Mouse (Mus musculus) liver, embryonic 16.5 days (tissue): ENCODE measurements around the gene Klhl23. TPM values are rescaled to one million over a fixed set of nuclear protein-coding genes. Genes with fewer than 3 reads are reported as not detected.
"Not testable (repeated sequence)": the region's sequence is repeated elsewhere in the genome, so short reads cannot be mapped to it uniquely, and the experiment has no call there.

Source experiments
- ATAC-seq: fragments of 200-750 bp; cut with Nextera tagmentation; 2 replicates; pipeline ENCODE4 v1.8.0; 2017; ENCODE audit warnings: low read depth, mild to moderate bottlenecking, moderate number of reproducible peaks, moderate library complexity
- H3K27ac ChIP-seq: fragments of 300-500 bp; sonication (generic); 2 replicates; pipeline ENCODE4 v1.5.1; 2014; ENCODE audit warnings: mild to moderate bottlenecking, low read length
- H3K27me3 ChIP-seq: fragments of 300-500 bp; sonication (generic); 2 replicates; pipeline ENCODE4 v1.6.1; 2014; ENCODE audit warnings: low read depth, low read length, mixed read lengths; ENCODE audit not compliant: control insufficient read depth, insufficient read depth
- H3K36me3 ChIP-seq: fragments of 300-500 bp; sonication (generic); 2 replicates; pipeline ENCODE4 v1.6.1; 2014; ENCODE audit warnings: mild to moderate bottlenecking; ENCODE audit not compliant: control insufficient read depth, insufficient read depth
- H3K4me1 ChIP-seq: fragments of 300-500 bp; sonication (generic); 2 replicates; pipeline ENCODE4 v1.6.1; 2014; ENCODE audit warnings: low read depth, low read length, mixed read lengths; ENCODE audit not compliant: control insufficient read depth
- H3K4me2 ChIP-seq: fragments of 300-500 bp; sonication (generic); 2 replicates; pipeline ENCODE4 v1.6.1; 2014; ENCODE audit warnings: low read depth, low read length, mixed read lengths
- H3K4me3 ChIP-seq: fragments of 300-500 bp; sonication (generic); 2 replicates; pipeline ENCODE4 v1.5.1; 2014; ENCODE audit warnings: low read depth, mild to moderate bottlenecking, low read length
- H3K9ac ChIP-seq: fragments of 300-500 bp; sonication (generic); 2 replicates; pipeline ENCODE4 v1.6.1; 2014; ENCODE audit warnings: low read depth, low read length
- H3K9me3 ChIP-seq: fragments of 300-500 bp; sonication (generic); replicated peaks from 2 replicates; pipeline ENCODE4 v1.6.1; 2016; ENCODE audit warnings: low read length; ENCODE audit not compliant: control insufficient read depth
- WGBS: fragments of 180-500 bp; shearing (Covaris S2); extraction: QIAGEN DNeasy Blood & Tissue Kit; methylation state at CpG from one replicate; pipeline ENCODE4 v1.1.7; 2014; ENCODE audit not compliant: insufficient replicate concordance; 5-methylcytosine and 5-hydroxymethylcytosine counted together
- polyA plus RNA-seq: library from polyadenylated mRNA; unstranded; fragments of >200 nt; fragmentation: Nextera tagmentation; extraction: Ambion mirVana; gene quantifications from 2 replicates; pipeline ENCODE4 v1.2.1, GENCODE M21; 2015

Klhl23 gene
- polyA plus RNA-seq, 1 experiment from 2014 or later, result 19.6 TPM

DNA sequence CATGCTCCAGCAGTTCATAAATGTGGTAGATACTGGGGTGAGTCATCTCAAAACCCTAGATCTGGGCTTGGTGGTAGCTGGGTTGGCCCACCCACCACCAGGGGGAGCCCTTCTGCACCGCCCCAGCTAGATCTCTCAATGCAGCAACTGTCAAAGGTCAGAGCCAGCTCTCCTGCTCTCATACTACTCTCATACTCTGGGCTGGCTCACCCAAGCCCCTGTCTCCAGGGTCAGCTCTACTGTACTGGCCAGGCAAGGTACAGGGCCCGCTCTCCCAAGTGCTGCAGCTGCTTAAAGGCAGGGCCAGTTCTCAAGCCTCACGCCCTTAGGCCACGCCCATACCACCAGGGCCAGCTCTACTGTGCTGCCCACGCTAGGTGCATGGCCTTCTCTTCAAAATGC, 18.8 kb upstream of the Klhl23 start:
- peak overlapping the region; percentile 72 for H3K4me2 ChIP-seq
- peak; percentile 92 for ATAC-seq
- no peaks in the 10 kb centered on the region for H3K9me3 ChIP-seq
- peaks cover 26% of the 10 kb centered on the region for H3K4me1 ChIP-seq
- peak overlapping the region; percentile 10; the same call in 1 of the 2 replicates for H3K9ac ChIP-seq
- H3K27ac ChIP-seq, result no peak overlapping the region
- 21% methylated on average over 5 of the region's 5 CpGs for WGBS
- no peaks in the 10 kb centered on the region for H3K27me3 ChIP-seq
- H3K4me3 ChIP-seq, result peak overlapping the region; percentile 48
- no peaks in the 10 kb centered on the region for H3K36me3 ChIP-seq

DNA sequence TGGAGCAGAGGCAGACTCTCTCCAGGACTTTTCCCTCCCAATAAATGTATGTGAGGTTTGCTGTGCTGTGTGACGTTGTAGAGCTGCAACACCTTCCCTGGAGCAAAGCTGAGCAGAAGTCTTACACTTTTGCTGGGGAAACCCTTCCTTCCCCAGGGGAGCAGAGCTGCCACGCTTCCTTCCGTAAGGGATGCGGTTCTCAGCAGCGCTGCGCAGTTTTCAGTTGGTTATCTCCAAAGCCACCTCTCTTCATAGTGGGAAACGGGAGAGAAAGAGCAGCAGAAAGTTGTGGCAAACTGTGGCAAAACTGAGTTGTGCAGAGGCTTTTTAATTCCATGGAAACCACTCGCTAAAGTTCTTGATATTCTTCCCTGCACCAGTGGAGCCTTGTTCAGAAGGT, 18.0 kb upstream of the Klhl23 start:
- Histone ChIP-seq H3K4me3 (no peak overlapping the region), H3K27ac (peak overlapping the region; percentile 46; the same call in 1 of the 2 replicates), H3K9ac (no peak overlapping the region; the same call in 1 of the 2 replicates), H3K4me2 (peak overlapping the region; percentile 72), H3K4me1 (peaks cover 26% of the 10 kb centered on the region), H3K9me3 (no peaks in the 10 kb centered on the region), H3K36me3 (no peaks in the 10 kb centered on the region), H3K27me3 (no peaks in the 10 kb centered on the region)
- 40% methylated on average over 8 of the region's 8 CpGs for WGBS
- no peak for ATAC-seq

DNA sequence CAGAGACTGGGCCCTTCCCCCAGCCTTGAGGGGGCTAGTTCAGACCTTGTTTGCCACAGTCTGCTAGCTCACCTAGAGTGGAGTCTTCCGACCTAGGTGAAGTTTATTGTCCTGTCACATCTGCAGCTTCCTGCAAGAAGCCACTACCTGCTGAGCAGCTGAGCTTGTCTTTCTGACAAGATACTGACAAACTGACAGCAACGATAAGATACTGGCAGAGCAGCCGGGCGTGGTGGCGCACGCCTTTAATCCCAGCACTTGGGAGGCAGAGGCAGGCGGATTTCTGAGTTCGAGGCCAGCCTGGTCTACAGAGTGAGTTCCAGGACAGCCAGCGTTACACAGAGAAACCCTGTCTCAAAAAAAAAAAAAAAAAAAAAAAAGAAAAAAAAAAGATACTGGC, 17.1 kb upstream of the Klhl23 start:
- H3K9ac ChIP-seq, ATAC-seq, H3K4me3 ChIP-seq, H3K27me3 ChIP-seq, H3K36me3 ChIP-seq, H3K4me2 ChIP-seq, H3K27ac ChIP-seq, H3K9me3 ChIP-seq: not testable (repeated sequence)
- H3K4me1 ChIP-seq, result peaks cover 26% of the 10 kb centered on the region
- 38% methylated on average over 8 of the region's 9 CpGs for WGBS

DNA sequence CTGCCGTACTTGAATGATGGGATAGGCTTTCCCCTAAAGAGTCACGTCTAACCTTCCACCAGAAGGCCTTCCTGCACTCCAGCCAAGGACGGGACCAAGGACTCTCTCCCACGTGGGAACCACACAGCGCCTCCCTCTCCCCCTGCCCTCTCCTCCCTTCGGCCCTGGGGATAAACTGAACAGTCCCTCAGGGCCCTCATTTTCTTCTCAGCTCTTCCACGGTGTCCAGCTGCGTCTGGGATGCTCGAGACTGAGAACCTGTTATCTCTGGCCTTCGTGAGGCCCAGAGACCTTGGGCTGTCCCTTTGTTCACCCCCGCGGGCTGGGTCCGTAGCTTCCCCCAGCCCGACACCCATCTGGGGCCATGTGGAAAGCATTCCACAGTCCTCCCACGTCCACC, 11.6 kb upstream of the Klhl23 start:
- H3K27ac ChIP-seq, result no peak overlapping the region
- no peaks in the 10 kb centered on the region for H3K9me3 ChIP-seq
- H3K4me1 ChIP-seq, result peaks cover 12% of the 10 kb centered on the region
- no peak for ATAC-seq
- H3K36me3 ChIP-seq, result no peaks in the 10 kb centered on the region
- no peaks in the 10 kb centered on the region for H3K27me3 ChIP-seq
- no peak overlapping the region for H3K9ac ChIP-seq
- H3K4me3 ChIP-seq, result no peak overlapping the region
- WGBS, result 64% methylated on average over 15 of the region's 15 CpGs
- no peak overlapping the region for H3K4me2 ChIP-seq

DNA sequence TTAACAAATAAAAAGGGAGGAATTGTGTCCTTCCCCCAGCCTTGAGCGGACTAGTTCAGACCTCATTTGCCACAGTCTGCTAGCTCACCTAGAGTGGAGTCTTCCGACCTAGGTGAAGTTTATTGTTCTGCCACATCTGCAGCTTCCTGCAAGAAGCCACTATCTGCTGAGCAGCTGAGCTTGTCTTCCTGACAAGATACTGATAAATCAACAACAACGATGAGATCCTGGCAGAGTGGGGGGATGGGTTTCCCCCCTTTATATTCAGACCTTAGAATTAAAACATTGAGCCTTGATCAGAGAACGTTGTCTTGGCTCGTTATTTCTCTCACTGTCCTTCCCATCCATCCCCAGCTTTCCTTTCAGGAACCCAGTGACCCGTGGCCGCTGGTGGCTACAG, 10.4 kb upstream of the Klhl23 start:
- H3K9me3 ChIP-seq, H3K9ac ChIP-seq, H3K36me3 ChIP-seq, H3K4me3 ChIP-seq, H3K27me3 ChIP-seq, H3K27ac ChIP-seq, H3K4me2 ChIP-seq: not testable (repeated sequence)
- WGBS, result 39% methylated on average over 7 of the region's 7 CpGs
- 0 out of 2 replicates have a peak, but pooled peaks have one; percentile 21 for ATAC-seq
- peaks cover 18% of the 10 kb centered on the region for H3K4me1 ChIP-seq

DNA sequence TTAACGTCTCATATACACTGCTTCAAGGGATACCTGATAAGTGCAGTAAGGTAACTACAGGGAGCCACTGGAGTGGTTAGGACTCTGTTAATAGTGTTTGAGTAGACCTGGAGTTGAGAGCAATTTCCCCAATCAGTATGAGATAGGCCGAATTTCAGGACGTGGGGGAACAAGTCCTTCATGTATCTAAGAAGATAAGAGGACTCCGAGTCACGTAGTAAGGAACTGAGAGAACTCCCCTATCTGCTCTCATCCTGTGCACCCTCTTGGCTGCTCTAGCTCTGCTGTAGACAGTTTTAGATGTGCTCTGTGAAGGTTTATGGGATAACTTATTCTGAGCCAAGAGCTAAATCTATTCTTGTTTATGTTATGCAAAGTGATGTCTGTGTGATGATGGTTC, 5.2 kb upstream of the Klhl23 start:
- no peak overlapping the region for H3K9ac ChIP-seq
- H3K4me1 ChIP-seq, result peaks cover 49% of the 10 kb centered on the region
- 13% methylated on average over 5 of the region's 5 CpGs for WGBS
- no peak overlapping the region for H3K4me3 ChIP-seq
- no peaks in the 10 kb centered on the region for H3K9me3 ChIP-seq
- H3K4me2 ChIP-seq, result peak overlapping the region; percentile 21
- H3K27ac ChIP-seq, result peak overlapping the region; percentile 77
- no peaks in the 10 kb centered on the region for H3K27me3 ChIP-seq
- peak; percentile 90 for ATAC-seq
- H3K36me3 ChIP-seq, result no peaks in the 10 kb centered on the region

DNA sequence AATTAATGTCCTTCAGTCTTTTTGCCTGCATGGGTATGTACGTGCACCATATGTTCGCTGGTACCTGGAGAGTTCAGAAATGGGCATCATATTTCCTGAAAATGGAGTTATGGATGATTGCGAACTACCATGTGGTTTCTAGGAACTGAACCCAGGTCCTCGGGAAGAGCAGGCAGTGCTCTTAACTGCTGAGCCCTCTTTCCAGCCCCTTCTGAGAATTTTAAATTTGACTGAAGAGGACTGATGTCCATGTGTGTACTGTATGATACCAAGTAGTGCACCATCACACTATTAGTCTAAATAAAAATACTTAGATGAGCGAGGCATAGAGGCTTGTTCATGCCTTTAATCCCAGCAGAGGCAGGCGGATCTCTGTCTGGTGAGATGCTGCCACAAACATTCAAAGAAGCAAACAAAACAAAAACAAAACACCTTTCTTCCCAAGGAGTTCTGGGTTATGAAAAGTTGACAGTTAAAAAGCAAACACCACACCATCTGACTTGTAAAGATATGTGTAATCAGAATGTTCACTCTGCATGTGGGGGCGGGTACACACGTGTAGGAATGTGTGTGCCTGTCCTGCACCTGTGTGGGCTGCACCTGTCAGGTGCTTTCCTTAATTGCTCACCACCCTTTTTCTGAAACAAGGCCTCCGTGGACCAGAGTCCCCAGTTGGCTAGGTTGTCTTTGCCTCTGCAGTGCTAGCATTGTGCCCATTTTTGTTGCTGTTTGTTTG, 3.2 kb upstream of the Klhl23 start:
- H3K36me3 ChIP-seq, result no peaks in the 10 kb centered on the region
- H3K9me3 ChIP-seq, result no peaks in the 10 kb centered on the region
- no peaks in the 10 kb centered on the region for H3K27me3 ChIP-seq
- no peak overlapping the region for H3K4me3 ChIP-seq
- ATAC-seq, result peak; percentile 59
- H3K4me1 ChIP-seq, result peaks cover 51% of the 10 kb centered on the region
- whole genome bisulfite sequencing, result 41% methylated on average over 9 of the region's 9 CpGs
- H3K9ac ChIP-seq, result 0 out of 2 replicates have a peak overlapping the region, but pooled peaks have one; percentile 14
- peak overlapping the region; percentile 26 for H3K4me2 ChIP-seq
- peak overlapping the region; percentile 83 for H3K27ac ChIP-seq

DNA sequence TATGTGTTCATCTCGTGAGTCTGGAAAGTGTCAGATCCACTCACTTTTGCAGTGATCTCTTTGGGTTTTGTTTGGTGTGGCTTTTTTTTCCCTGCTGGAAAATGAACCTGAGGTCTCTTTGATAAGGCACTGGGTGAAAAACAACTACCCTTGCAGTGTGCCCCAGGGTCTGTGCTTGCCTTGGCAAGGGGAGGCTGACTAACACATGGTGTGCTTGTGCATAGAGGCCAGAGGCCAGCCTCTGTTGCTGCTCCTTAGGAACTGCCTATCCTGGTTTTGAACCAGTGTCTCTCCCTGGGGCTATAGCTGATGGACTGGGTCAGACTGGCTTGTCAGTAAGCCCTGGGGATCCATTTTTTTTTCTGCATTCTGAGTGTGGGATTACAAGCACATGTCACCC, 1.5 kb upstream of the Klhl23 start:
- H3K9me3 ChIP-seq, result no peaks in the 10 kb centered on the region
- no peaks in the 10 kb centered on the region for H3K36me3 ChIP-seq
- peak overlapping the region; percentile 77 for H3K27ac ChIP-seq
- peak overlapping the region; percentile 22; the same call in 1 of the 2 replicates for H3K9ac ChIP-seq
- 44% methylated on average over 1 of the region's 1 CpGs for WGBS
- H3K4me1 ChIP-seq, result peaks cover 53% of the 10 kb centered on the region
- H3K4me2 ChIP-seq, result no peak overlapping the region
- ATAC-seq, result no peak
- no peaks in the 10 kb centered on the region for H3K27me3 ChIP-seq
- H3K4me3 ChIP-seq, result no peak overlapping the region

DNA sequence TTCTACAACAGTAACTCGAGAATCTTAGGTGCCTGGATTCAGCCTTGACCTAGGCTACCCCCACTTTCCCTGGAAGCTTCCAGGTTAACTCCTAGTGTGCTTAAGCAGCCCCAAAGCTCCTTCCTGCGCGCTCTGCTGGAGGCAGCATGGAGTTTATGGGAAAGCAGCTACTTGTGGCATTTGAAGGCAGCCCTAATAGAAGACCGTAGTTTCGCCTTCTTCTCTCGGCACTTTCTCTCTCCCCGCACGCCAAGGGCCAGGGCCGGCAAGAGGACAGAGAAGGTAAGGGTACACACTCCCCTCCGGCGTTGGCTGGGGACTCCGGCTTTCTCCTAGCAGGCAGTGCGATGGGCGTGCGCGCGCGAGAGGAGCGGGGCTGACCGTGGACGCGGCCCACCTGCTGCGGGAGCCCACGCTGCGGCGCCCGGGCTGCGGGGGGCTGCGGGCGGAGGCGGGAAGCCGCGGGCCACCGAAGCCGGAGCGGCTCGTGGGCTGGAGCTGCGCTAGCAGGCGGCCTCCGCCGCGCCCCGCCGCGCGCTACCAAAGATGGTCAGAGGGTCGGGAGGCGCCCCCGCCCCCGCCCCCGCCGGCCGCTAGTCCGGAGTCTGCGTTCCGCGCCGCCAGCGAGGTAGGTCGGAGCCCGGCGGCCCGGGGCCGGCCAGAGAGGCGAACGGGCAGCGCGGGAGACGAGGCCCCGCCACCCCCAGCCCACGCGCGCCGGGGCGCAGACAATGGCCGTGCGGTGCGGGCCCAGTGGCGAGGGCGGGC, 801 bp downstream of the Klhl23 start:
- peak overlapping the region; percentile 85 for H3K4me3 ChIP-seq
- no peaks in the 10 kb centered on the region for H3K27me3 ChIP-seq
- peaks cover 44% of the 10 kb centered on the region for H3K4me1 ChIP-seq
- peak; percentile 38 for ATAC-seq
- peaks cover 9% of the 10 kb centered on the region; the same call in 1 of the 2 replicates for H3K36me3 ChIP-seq
- WGBS, result under 1% methylated on average over 66 of the region's 80 CpGs
- H3K9me3 ChIP-seq, result no peaks in the 10 kb centered on the region
- peak overlapping the region; percentile 74 for H3K4me2 ChIP-seq
- peak overlapping the region; percentile 88 for H3K27ac ChIP-seq
- H3K9ac ChIP-seq, result peak overlapping the region; percentile 92
